Mouse (Mus musculus): ENCODE measurements around the gene Pgs1.

Pgs1 gene

GRCm38 (mm10) chr11:118049641-118050040, 63.5 kb downstream of the Pgs1 start:
- no peak for DNase-seq (ENCODE audit: low spot score)

DNA sequence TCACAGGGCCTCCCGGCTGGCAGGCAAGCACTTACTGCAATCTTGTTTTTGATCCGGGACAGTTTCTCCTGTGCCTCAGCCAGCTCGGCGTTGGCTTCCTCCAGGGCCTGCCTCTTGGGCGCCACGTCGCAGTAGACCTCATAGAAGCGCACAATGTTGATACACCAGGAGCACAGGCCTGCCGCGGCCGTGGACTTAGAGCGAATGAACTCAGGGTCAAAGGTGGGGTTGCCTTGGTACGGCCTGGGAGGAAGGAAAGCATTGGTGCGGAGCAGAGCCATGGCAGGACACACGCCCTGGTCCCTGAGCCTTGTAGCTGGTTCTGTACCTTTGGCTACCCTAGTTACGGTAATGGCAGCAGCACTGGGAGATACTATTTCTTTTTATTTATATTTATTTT, 64.1 kb downstream of the Pgs1 start:
- no peak for DNase-seq (ENCODE audit: low spot score)

DNA sequence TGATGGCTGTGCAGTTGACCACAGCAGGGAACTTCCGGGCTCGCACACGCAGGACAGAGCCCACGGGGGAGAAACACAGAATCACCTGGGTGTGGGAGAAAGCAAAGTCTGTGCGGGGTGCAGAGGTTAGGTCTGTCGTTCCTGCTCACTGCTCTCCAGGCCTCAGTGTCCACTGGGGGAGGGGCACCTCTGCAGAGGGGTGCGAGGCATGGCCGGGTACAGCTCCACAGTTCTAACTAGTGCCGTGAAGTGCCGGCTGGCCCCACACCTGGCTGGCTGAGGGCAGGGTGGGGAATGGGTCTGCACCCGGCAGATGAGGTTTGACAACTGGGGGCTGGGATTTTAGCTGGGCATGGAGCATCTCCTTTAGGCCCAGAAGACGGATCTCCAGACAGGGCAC, 72.3 kb downstream of the Pgs1 start:
- DNase-seq (ENCODE audit: low spot score) = no peak

DNA sequence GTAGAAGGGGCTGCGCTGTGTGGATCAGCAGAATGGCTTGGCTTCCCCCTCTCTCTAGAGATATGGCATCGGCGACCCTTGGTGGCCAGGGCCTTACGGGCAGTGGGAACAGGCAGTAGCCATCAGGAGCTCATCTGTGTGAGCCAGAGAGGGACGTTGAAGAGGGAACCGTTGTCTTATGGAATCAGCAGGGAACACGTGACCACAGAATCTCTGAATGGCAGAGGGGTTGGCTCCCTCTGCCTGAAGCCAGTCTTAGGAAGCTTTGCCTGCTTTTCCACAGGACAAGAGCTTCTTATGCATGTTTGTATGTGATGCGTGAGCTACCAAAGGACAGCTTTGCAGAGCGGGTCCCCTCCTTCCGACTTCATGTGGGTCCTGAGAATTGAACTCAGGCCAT, 72.8 kb downstream of the Pgs1 start:
- DNase-seq (ENCODE audit: low spot score) = no peak

DNA sequence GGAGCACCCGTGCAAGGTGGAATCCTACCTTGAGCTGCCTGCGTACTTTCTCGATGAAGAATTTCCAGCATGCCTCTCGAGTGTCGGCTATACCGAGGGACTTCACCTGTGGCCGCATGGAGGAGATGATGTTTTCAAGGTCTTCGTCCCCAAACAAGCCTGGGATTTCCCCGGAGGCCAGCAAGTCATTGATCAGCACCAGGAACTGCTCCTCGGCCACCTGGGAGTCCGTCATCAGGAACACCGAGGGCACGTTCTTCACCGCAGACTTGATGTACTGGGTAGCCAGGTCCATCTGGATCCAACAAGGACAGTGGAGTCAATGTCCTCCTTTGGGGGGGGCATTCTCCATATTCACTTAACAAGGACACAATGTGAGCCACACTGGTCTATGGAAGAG, 73.9 kb downstream of the Pgs1 start:
- DNase-seq (ENCODE audit: low spot score) = no peak

DNA sequence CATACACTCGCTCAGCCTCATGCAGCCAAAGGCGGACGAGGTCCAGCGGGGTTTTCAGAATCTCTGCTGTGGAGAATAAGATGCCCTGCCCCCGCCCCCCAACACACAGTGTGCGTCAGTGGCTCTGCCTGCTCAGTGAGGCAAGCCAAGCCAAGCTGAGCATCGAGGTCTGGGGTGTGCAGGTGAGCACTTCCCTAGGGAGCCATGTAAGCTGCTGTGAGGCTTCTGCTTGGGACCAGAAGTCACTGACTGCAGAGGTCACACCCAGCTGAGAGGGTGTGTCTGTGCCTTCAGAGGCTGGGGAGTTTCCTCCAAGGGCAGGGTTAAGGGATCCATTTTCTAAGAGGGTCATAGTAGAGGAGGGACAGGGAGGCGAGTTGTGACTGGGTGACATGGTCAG, 81.5 kb downstream of the Pgs1 start:
- no peak for DNase-seq (ENCODE audit: low spot score)

DNA sequence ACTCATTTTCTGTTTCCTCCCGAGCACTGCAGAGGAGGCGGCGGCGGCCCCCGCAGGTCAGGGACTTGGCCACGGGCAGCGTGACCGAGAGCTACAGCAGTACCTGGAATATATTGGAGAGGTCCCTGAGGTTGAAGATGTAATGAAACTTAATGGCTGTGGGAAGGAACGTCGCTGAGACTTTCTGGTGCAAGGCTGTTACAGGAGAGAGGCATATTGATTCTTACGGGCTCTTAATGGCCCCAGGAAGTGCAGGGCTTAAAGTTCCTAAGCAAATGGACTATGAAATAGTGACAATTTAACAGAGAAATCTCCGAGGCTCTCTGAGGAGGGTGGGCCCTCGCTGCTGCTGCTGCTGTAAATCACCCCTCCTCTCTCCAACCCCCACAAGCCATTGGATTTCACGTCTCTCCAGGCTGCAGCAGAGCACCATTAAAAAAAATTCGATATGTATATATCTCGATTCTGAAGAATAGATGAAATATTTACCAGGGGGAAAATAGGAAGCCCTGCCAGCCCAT, 82.8 kb downstream of the Pgs1 start:
- no peak for DNase-seq (ENCODE audit: low spot score)

DNA sequence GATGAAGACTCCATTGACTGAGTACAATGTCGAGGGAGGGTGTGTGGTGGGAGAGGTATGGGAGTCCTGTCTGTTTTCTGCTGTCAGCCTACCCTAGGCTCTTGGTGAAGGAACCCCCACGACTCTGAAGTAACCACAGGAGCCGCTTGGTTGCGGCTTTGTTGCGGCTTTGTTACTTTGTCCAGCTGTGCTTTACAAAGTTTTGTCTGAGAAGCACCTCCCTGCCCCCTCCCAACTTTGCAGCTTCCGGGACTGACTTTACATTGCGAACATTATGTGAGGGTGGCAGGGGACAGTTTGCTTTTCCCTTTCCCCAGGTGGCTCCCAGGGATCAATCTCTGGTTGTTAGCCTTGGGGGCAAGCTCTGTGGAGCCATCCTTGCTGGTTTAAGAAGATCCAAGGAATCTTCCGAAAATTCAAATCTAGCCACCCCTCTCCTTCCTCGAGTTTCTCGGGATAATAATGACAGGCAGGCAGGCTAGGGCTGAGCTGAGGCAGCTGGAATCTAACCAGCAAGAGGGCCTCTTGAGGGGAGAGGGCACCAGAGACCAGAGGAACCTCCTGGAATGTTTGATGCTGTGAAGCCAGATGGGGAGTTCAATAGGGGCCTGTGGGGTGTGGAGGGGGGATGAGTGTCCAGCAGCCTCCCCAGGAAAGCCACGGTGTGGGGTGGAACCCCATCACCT, 85.3 kb downstream of the Pgs1 start:
- no peak for DNase-seq (ENCODE audit: low spot score)

Data from ovary, postnatal 14 days (tissue).